Mouse (Mus musculus): ENCODE results near the gene Nt5dc1. TPM values are rescaled to one million over a fixed set of nuclear protein-coding genes. Genes with fewer than 3 reads are reported as not detected.

Gene Nt5dc1
- polyA plus RNA-seq, 1 experiment from 2014 or later = 11.5 TPM

- ATAC-seq (replicated peaks; ENCODE audit: low FRiP score, low TSS enrichment, low read depth) (no peak; the same call in 1 of the 2 replicates), DNase-seq (ENCODE audit: low spot score) (peak; percentile 56)
- no peaks in the 10 kb centered on the region for H3K9me3 ChIP-seq (ENCODE audit: control insufficient read depth, low read length)
- no peaks in the 10 kb centered on the region for H3K4me1 ChIP-seq (replicated peaks; ENCODE audit: control insufficient read depth, insufficient read depth, low read length)
- H3K9ac ChIP-seq (ENCODE audit: low read length) = no peak overlapping the region
- H3K36me3 ChIP-seq (ENCODE audit: control insufficient read depth, insufficient read depth, low read length) = no peaks in the 10 kb centered on the region
- H3K4me2 ChIP-seq (ENCODE audit: low read length) = no peak overlapping the region
- H3K27me3 ChIP-seq (replicated peaks; ENCODE audit: control insufficient read depth, insufficient read depth, low read length) = no peaks in the 10 kb centered on the region
- WGBS = 1% methylated on average over 2 of the region's 2 CpGs
- no peak overlapping the region for H3K27ac ChIP-seq (ENCODE audit: low read depth)
- H3K4me3 ChIP-seq (ENCODE audit: low read depth, low read length) = no peak overlapping the region
Measured at GRCm38 (mm10) chr10:34328310-34328709, 90.0 kb downstream of the Nt5dc1 start.

- no peak overlapping the region for H3K9ac ChIP-seq (ENCODE audit: low read length)
- H3K27ac ChIP-seq (ENCODE audit: low read depth) = no peak overlapping the region
- H3K27me3 ChIP-seq (replicated peaks; ENCODE audit: control insufficient read depth, insufficient read depth, low read length) = no peaks in the 10 kb centered on the region
- no peak overlapping the region for H3K4me3 ChIP-seq (ENCODE audit: low read depth, low read length)
- no peaks in the 10 kb centered on the region for H3K9me3 ChIP-seq (ENCODE audit: control insufficient read depth, low read length)
- peaks cover under 1% of the 10 kb centered on the region; the same call in 1 of the 2 replicates for H3K36me3 ChIP-seq (ENCODE audit: control insufficient read depth, insufficient read depth, low read length)
- no peaks in the 10 kb centered on the region for H3K4me1 ChIP-seq (replicated peaks; ENCODE audit: control insufficient read depth, insufficient read depth, low read length)
- DNase-seq (ENCODE audit: low spot score) (no peak), ATAC-seq (replicated peaks; ENCODE audit: low FRiP score, low TSS enrichment, low read depth) (no peak)
- no peak overlapping the region for H3K4me2 ChIP-seq (ENCODE audit: low read length)
- WGBS = 69% methylated on average over 5 of the region's 5 CpGs
Measured at GRCm38 (mm10) chr10:34327144-34327543, 91.2 kb downstream of the Nt5dc1 start.

GRCm38 (mm10) chr10:34326701-34327100, 91.7 kb downstream of the Nt5dc1 start:
- H3K9me3 ChIP-seq (ENCODE audit: control insufficient read depth, low read length) = no peaks in the 10 kb centered on the region
- WGBS = 16% methylated on average over 4 of the region's 4 CpGs
- H3K27ac ChIP-seq (ENCODE audit: low read depth) = no peak overlapping the region
- DNase-seq (ENCODE audit: low spot score) (no peak), ATAC-seq (replicated peaks; ENCODE audit: low FRiP score, low TSS enrichment, low read depth) (no peak)
- no peaks in the 10 kb centered on the region for H3K4me1 ChIP-seq (replicated peaks; ENCODE audit: control insufficient read depth, insufficient read depth, low read length)
- H3K36me3 ChIP-seq (ENCODE audit: control insufficient read depth, insufficient read depth, low read length) = peaks cover 5% of the 10 kb centered on the region; the same call in 1 of the 2 replicates
- H3K4me3 ChIP-seq (ENCODE audit: low read depth, low read length) = no peak overlapping the region
- no peak overlapping the region for H3K4me2 ChIP-seq (ENCODE audit: low read length)
- H3K27me3 ChIP-seq (replicated peaks; ENCODE audit: control insufficient read depth, insufficient read depth, low read length) = no peaks in the 10 kb centered on the region
- H3K9ac ChIP-seq (ENCODE audit: low read length) = no peak overlapping the region

GRCm38 (mm10) chr10:34320809-34321208, 97.5 kb downstream of the Nt5dc1 start:
- DNase-seq (ENCODE audit: low spot score) = no peak
- Histone ChIP-seq H3K27me3 (replicated peaks; ENCODE audit: control insufficient read depth, insufficient read depth, low read length) (no peaks in the 10 kb centered on the region), H3K4me1 (replicated peaks; ENCODE audit: control insufficient read depth, insufficient read depth, low read length) (no peaks in the 10 kb centered on the region; the same call in 1 of the 2 replicates), H3K36me3 (ENCODE audit: control insufficient read depth, insufficient read depth, low read length) (peaks cover 7% of the 10 kb centered on the region; the same call in 1 of the 2 replicates), H3K9ac (ENCODE audit: low read length) (no peak overlapping the region), H3K9me3 (ENCODE audit: control insufficient read depth, low read length) (no peaks in the 10 kb centered on the region), H3K4me3 (ENCODE audit: low read depth, low read length) (no peak overlapping the region), H3K27ac (ENCODE audit: low read depth) (no peak overlapping the region), H3K4me2 (ENCODE audit: low read length) (no peak overlapping the region)
- ATAC-seq (replicated peaks; ENCODE audit: low FRiP score, low TSS enrichment, low read depth) = no peak
- WGBS = 85% methylated on average over 2 of the region's 2 CpGs

- Histone ChIP-seq H3K27me3 (replicated peaks; ENCODE audit: control insufficient read depth, insufficient read depth, low read length) (no peaks in the 10 kb centered on the region), H3K36me3 (ENCODE audit: control insufficient read depth, insufficient read depth, low read length) (peaks cover 14% of the 10 kb centered on the region; the same call in 1 of the 2 replicates)
- peak; percentile 27; the same call in 1 of the 2 replicates for ATAC-seq (replicated peaks; ENCODE audit: low FRiP score, low TSS enrichment, low read depth)
Measured at GRCm38 (mm10) chr10:34317217-34317606, 101.1 kb downstream of the Nt5dc1 start.

GRCm38 (mm10) chr10:34316571-34317216, 101.7 kb downstream of the Nt5dc1 start:
- Histone ChIP-seq H3K27ac (ENCODE audit: low read depth) (no peak overlapping the region), H3K9ac (ENCODE audit: low read length) (no peak overlapping the region), H3K4me1 (replicated peaks; ENCODE audit: control insufficient read depth, insufficient read depth, low read length) (no peaks in the 10 kb centered on the region; the same call in 1 of the 2 replicates), H3K27me3 (replicated peaks; ENCODE audit: control insufficient read depth, insufficient read depth, low read length) (no peaks in the 10 kb centered on the region), H3K4me2 (ENCODE audit: low read length) (peak overlapping the region; percentile 23; the same call in 1 of the 2 replicates), H3K36me3 (ENCODE audit: control insufficient read depth, insufficient read depth, low read length) (peaks cover 9% of the 10 kb centered on the region; the same call in 1 of the 2 replicates), H3K4me3 (ENCODE audit: low read depth, low read length) (no peak overlapping the region), H3K9me3 (ENCODE audit: control insufficient read depth, low read length) (no peaks in the 10 kb centered on the region)
- ATAC-seq (replicated peaks; ENCODE audit: low FRiP score, low TSS enrichment, low read depth) (peak; percentile 76), DNase-seq (ENCODE audit: low spot score) (no peak)
- WGBS = 0% methylated on average over 3 of the region's 3 CpGs

More at GRCm38 (mm10) chr10:34317217-34317606, 101.1 kb downstream of the Nt5dc1 start:
- no peak overlapping the region for H3K9ac ChIP-seq (ENCODE audit: low read length)
- no peak overlapping the region for H3K4me2 ChIP-seq (ENCODE audit: low read length)
- no peak overlapping the region for H3K27ac ChIP-seq (ENCODE audit: low read depth)
- no peak overlapping the region for H3K4me3 ChIP-seq (ENCODE audit: low read depth, low read length)
- no peaks in the 10 kb centered on the region for H3K9me3 ChIP-seq (ENCODE audit: control insufficient read depth, low read length)
- no peaks in the 10 kb centered on the region; the same call in 1 of the 2 replicates for H3K4me1 ChIP-seq (replicated peaks; ENCODE audit: control insufficient read depth, insufficient read depth, low read length)
- DNase-seq (ENCODE audit: low spot score) = no peak
- 29% methylated on average over 2 of the region's 2 CpGs for WGBS

GRCm38 (mm10) chr10:34312536-34312935, 105.8 kb downstream of the Nt5dc1 start:
- Histone ChIP-seq H3K9me3 (ENCODE audit: control insufficient read depth, low read length) (no peaks in the 10 kb centered on the region), H3K27me3 (replicated peaks; ENCODE audit: control insufficient read depth, insufficient read depth, low read length) (no peaks in the 10 kb centered on the region), H3K9ac (ENCODE audit: low read length) (no peak overlapping the region), H3K27ac (ENCODE audit: low read depth) (no peak overlapping the region), H3K4me2 (ENCODE audit: low read length) (no peak overlapping the region), H3K36me3 (ENCODE audit: control insufficient read depth, insufficient read depth, low read length) (peaks cover 6% of the 10 kb centered on the region; the same call in 1 of the 2 replicates), H3K4me1 (replicated peaks; ENCODE audit: control insufficient read depth, insufficient read depth, low read length) (no peaks in the 10 kb centered on the region; the same call in 1 of the 2 replicates), H3K4me3 (ENCODE audit: low read depth, low read length) (no peak overlapping the region)
- DNase-seq (ENCODE audit: low spot score) = no peak
- 73% methylated on average over 3 of the region's 3 CpGs for WGBS
- no peak for ATAC-seq (replicated peaks; ENCODE audit: low FRiP score, low TSS enrichment, low read depth)

GRCm38 (mm10) chr10:34309915-34310685, 108.3 kb downstream of the Nt5dc1 start:
- Histone ChIP-seq H3K27me3 (replicated peaks; ENCODE audit: control insufficient read depth, insufficient read depth, low read length) (no peaks in the 10 kb centered on the region), H3K4me2 (ENCODE audit: low read length) (no peak overlapping the region), H3K4me3 (ENCODE audit: low read depth, low read length) (no peak overlapping the region), H3K9ac (ENCODE audit: low read length) (no peak overlapping the region), H3K36me3 (ENCODE audit: control insufficient read depth, insufficient read depth, low read length) (peaks cover 6% of the 10 kb centered on the region; the same call in 1 of the 2 replicates), H3K9me3 (ENCODE audit: control insufficient read depth, low read length) (no peaks in the 10 kb centered on the region), H3K27ac (ENCODE audit: low read depth) (no peak overlapping the region), H3K4me1 (replicated peaks; ENCODE audit: control insufficient read depth, insufficient read depth, low read length) (no peaks in the 10 kb centered on the region)
- ATAC-seq (replicated peaks; ENCODE audit: low FRiP score, low TSS enrichment, low read depth) (no peak), DNase-seq (ENCODE audit: low spot score) (no peak)
- 87% methylated on average over 9 of the region's 9 CpGs for WGBS
